Mouse (Mus musculus) CH12.LX (cell line): Measurements from ENCODE around the gene Hist1h4k. TPM values are rescaled to one million over a fixed set of nuclear protein-coding genes. Genes with fewer than 3 reads are reported as not detected.

Source experiments
- DNase-seq: peaks from one replicate; pipeline ENCODE4 v3.0.0-alpha.2; 2013; ENCODE audit errors: extremely low read depth
- H3K27ac ChIP-seq: 2 replicates; pipeline ENCODE4 v1.5.1; 2012; ENCODE audit warnings: low read depth, mild to moderate bottlenecking, control low read depth, moderate library complexity; ENCODE audit not compliant: insufficient read depth
- H3K27me3 ChIP-seq: replicated peaks from 2 replicates; pipeline ENCODE3; 2012; ENCODE audit warnings: inconsistent platforms
- H3K36me3 ChIP-seq, 2 experiments: replicated peaks in 1 of 2; 2 replicates each; pipeline versions ENCODE3 to v1.6.1; 2012; ENCODE audit warnings: inconsistent platforms in 1 of 2, low read length in 1 of 2, mild to moderate bottlenecking in 1 of 2, mixed read lengths in 1 of 2, moderate library complexity in 1 of 2; ENCODE audit not compliant: control insufficient read depth in 1 of 2, insufficient read depth in 1 of 2
- H3K4me1 ChIP-seq, 2 experiments: 2 replicates each; pipeline ENCODE4 v1.6.1; 2012; ENCODE audit warnings: inconsistent platforms in 1 of 2, moderate library complexity in 1 of 2; ENCODE audit not compliant: insufficient read depth in 2 of 2, control insufficient read depth in 1 of 2
- H3K4me2 ChIP-seq: 2 replicates; pipeline ENCODE4 v1.6.1; 2012; ENCODE audit warnings: low read depth, mild to moderate bottlenecking, control low read depth; ENCODE audit not compliant: poor library complexity, insufficient read depth, severe bottlenecking
- H3K4me3 ChIP-seq, 3 experiments: fragments of 150-350 bp in 1 of 3; sonication (generic) in 1 of 3; replicated peaks in 1 of 3; 2 replicates each; pipeline versions ENCODE3 to v1.5.1; 2011 to 2012; ENCODE audit warnings: low read depth in 2 of 3, low read length in 2 of 3, mild to moderate bottlenecking in 2 of 3, moderate library complexity in 2 of 3, control low read depth in 1 of 3, improper control_type of control experiment in 1 of 3, inconsistent platforms in 1 of 3, mixed read lengths in 1 of 3; ENCODE audit not compliant: poor library complexity in 1 of 3
- H3K79me2 ChIP-seq: replicated peaks from 2 replicates; pipeline ENCODE4 v1.6.1; 2012; ENCODE audit warnings: mild to moderate bottlenecking, moderate library complexity; ENCODE audit not compliant: control insufficient read depth, poor library complexity, insufficient read depth, severe bottlenecking; ENCODE audit errors: extremely low read depth
- H3K9ac ChIP-seq: 2 replicates; pipeline ENCODE4 v1.6.1; 2012; ENCODE audit warnings: low read depth, mild to moderate bottlenecking, control low read depth, moderate library complexity; ENCODE audit not compliant: insufficient read depth
- H3K9me3 ChIP-seq: replicated peaks from 2 replicates; pipeline ENCODE3; 2012; ENCODE audit warnings: low read length, inconsistent platforms, mixed read lengths
- CHD1 ChIP-seq: IDR thresholded peaks from 2 replicates; pipeline ENCODE4 v1.6.1; 2012; ENCODE audit warnings: low read depth, low read length, improper control_type of control experiment, inconsistent platforms
- CTCF ChIP-seq, 2 experiments: IDR thresholded peaks in 1 of 2; conservative IDR thresholded peaks in 1 of 2; 2 replicates each; pipeline ENCODE4 v1.5.1; 2011 to 2012; ENCODE audit warnings: low read depth in 2 of 2, low read length in 2 of 2, improper control_type of control experiment in 1 of 2, inconsistent platforms in 1 of 2, mild to moderate bottlenecking in 1 of 2, moderate library complexity in 1 of 2
- E2F4 ChIP-seq: IDR thresholded peaks from 2 replicates; pipeline ENCODE4 v1.6.1; 2011; ENCODE audit warnings: low read depth, low read length, improper control_type of control experiment; ENCODE audit not compliant: insufficient replicate concordance
- ELF1 ChIP-seq: IDR thresholded peaks from 2 replicates; pipeline ENCODE4 v1.6.1; 2014; ENCODE audit warnings: low read depth, mild to moderate bottlenecking, inconsistent platforms, low read length, improper control_type of control experiment
- ETS1 ChIP-seq: conservative IDR thresholded peaks from 2 replicates; pipeline ENCODE4 v1.6.1; 2012; ENCODE audit warnings: low read depth, mild to moderate bottlenecking, inconsistent platforms, low read length, improper control_type of control experiment, moderate library complexity
- IRF4 ChIP-seq: IDR thresholded peaks from 2 replicates; pipeline ENCODE4 v1.6.1; 2014; ENCODE audit warnings: low read depth, mild to moderate bottlenecking, inconsistent platforms, low read length, improper control_type of control experiment
- JUN ChIP-seq: IDR thresholded peaks from 2 replicates; pipeline ENCODE4 v1.6.1; 2011; ENCODE audit warnings: low read depth, mild to moderate bottlenecking, low read length, improper control_type of control experiment, moderate library complexity; ENCODE audit not compliant: insufficient read depth
- JUND ChIP-seq: conservative IDR thresholded peaks from 2 replicates; pipeline ENCODE4 v1.6.1; 2011; ENCODE audit warnings: low read depth, low read length, improper control_type of control experiment
- KAT2A ChIP-seq: IDR thresholded peaks from 2 replicates; pipeline ENCODE4 v1.6.1; 2012; ENCODE audit warnings: low read length, improper control_type of control experiment, inconsistent platforms; ENCODE audit not compliant: insufficient replicate concordance
- MAFK ChIP-seq: IDR thresholded peaks from 2 replicates; pipeline ENCODE4 v1.6.1; 2011; ENCODE audit warnings: low read length, improper control_type of control experiment; ENCODE audit not compliant: insufficient replicate concordance
- MAX ChIP-seq: IDR thresholded peaks from 2 replicates; pipeline ENCODE4 v1.6.1; 2011; ENCODE audit warnings: low read length, improper control_type of control experiment
- MEF2A ChIP-seq: IDR thresholded peaks from 2 replicates; pipeline ENCODE4 v1.6.1; 2014; ENCODE audit warnings: low read depth, mild to moderate bottlenecking, inconsistent platforms, low read length, improper control_type of control experiment, borderline replicate concordance
- MXI1 ChIP-seq: IDR thresholded peaks from 2 replicates; pipeline ENCODE4 v1.6.1; 2011; ENCODE audit warnings: mild to moderate bottlenecking, low read depth, low read length, improper control_type of control experiment
- MYC ChIP-seq: IDR thresholded peaks from 2 replicates; pipeline ENCODE4 v1.6.1; 2011; ENCODE audit warnings: low read depth, mild to moderate bottlenecking, improper control_type of control experiment, low read length
- NRF1 ChIP-seq: IDR thresholded peaks from 2 replicates; pipeline ENCODE4 v1.6.1; 2014; ENCODE audit warnings: low read depth, mild to moderate bottlenecking, inconsistent platforms, low read length, improper control_type of control experiment, moderate library complexity
- PAX5 ChIP-seq: IDR thresholded peaks from 2 replicates; pipeline ENCODE4 v1.6.1; 2012; ENCODE audit warnings: low read length, inconsistent platforms, mixed read lengths
- POLR2A ChIP-seq: IDR thresholded peaks from 2 replicates; pipeline ENCODE4 v1.6.1; 2011; ENCODE audit warnings: low read depth, mild to moderate bottlenecking, improper control_type of control experiment, low read length
- POLR2AphosphoS2 ChIP-seq: IDR thresholded peaks from 2 replicates; pipeline ENCODE4 v1.6.1; 2011; ENCODE audit warnings: low read depth, low read length, improper control_type of control experiment
- SIN3A ChIP-seq: IDR thresholded peaks from 2 replicates; pipeline ENCODE4 v1.6.1; 2012; ENCODE audit warnings: low read length, improper control_type of control experiment, inconsistent platforms
- TCF12 ChIP-seq: IDR thresholded peaks from 2 replicates; pipeline ENCODE4 v1.6.1; 2014; ENCODE audit warnings: low read depth, mild to moderate bottlenecking, inconsistent platforms, low read length, improper control_type of control experiment
- ZNF384 ChIP-seq: IDR thresholded peaks from 2 replicates; pipeline ENCODE4 v1.6.1; 2012; ENCODE audit warnings: low read depth, low read length, improper control_type of control experiment, inconsistent platforms
- dilution Hi-C: fragments of 300-500 bp; cut with MboI; formaldehyde crosslinking; loops from 2 replicates; pipeline ENCODE4 v1.14.3; 2020; ENCODE audit warnings: low sequenced_read_pairs; ENCODE audit not compliant: extremely low pct_unique_long_range_greater_than_20kb, extremely low pct_ligation_motif_present
- in situ Hi-C: fragments of 300-500 bp; cut with MboI; formaldehyde crosslinking; loops from 3 replicates; pipeline ENCODE4 v1.14.3; 2019; ENCODE audit warnings: low sequenced_read_pairs, low pct_ligation_motif_present, low pct_unique_long_range_greater_than_20kb, mixed read lengths
- polyA plus RNA-seq: library from polyadenylated mRNA; unstranded; fragments of >175 nt; gene quantifications from 2 replicates; pipeline ENCODE4 v1.2.1, GENCODE M21; 2012; ENCODE audit warnings: low read depth; ENCODE audit not compliant: insufficient read length
- total RNA-seq, 2 experiments: library from RNA; depleted of rRNA; stranded (reverse); fragments of 300-350 nt in 1 of 2; fragments of >200 nt in 1 of 2; gene quantifications; 2 replicates each; pipeline ENCODE4 v1.2.3; 2012 to 2014

Hist1h4k gene
- total and polyA plus RNA-seq, 3 experiments = 13.2 to 4,319 (median 25.4) TPM

GRCm38 (mm10) chr13:21733466-21733865 is 16.8 kb downstream of the Hist1h4k start:
- no peaks in the 10 kb centered on the region for H3K79me2 ChIP-seq
- H3K9ac ChIP-seq = no peak overlapping the region
- peaks cover 7 to 26% of the 10 kb centered on the region in 2 experiments; a peak in 3 of 4 replicates for H3K4me1 ChIP-seq
- H3K4me3 ChIP-seq = no peak overlapping the region
- peak overlapping the region; percentile 27 for H3K27ac ChIP-seq
- dilution Hi-C loops = no loop called here
- H3K4me2 ChIP-seq = no peak overlapping the region
- H3K36me3 ChIP-seq = no peaks in the 10 kb centered on the region
- peak in 1 of 2 experiments; percentile 44; a peak in 2 of 4 replicates for TF ChIP-seq CTCF (conservative IDR thresholded peaks at IDR 0.05 in 1 of 2, IDR thresholded peaks at IDR 0.05 in 1 of 2; ENCODE audit: low read depth in 2 of 2, low read length in 2 of 2)
- TF ChIP-seq ZNF384 = no peak
- TF ChIP-seq KAT2A = no peak
- no peak for TF ChIP-seq CHD1
- no peak for TF ChIP-seq PAX5
- TF ChIP-seq MAX = no peak
- in situ Hi-C loops = loop anchor here (25.0 kb wide), 1 partner anchor 1829 kb away; the partner anchor contains the start of genes Hist1h1d, Hist1h2ad, Hist1h2ae and Hist1h2bf
- H3K9me3 ChIP-seq = no peaks in the 10 kb centered on the region
- no peaks in the 10 kb centered on the region for H3K27me3 ChIP-seq
- peak; percentile 61 for DNase-seq

GRCm38 (mm10) chr13:21729544-21729943 is 20.8 kb downstream of the Hist1h4k start:
- peaks cover 7 to 18% of the 10 kb centered on the region in 2 experiments; a peak in 3 of 4 replicates for H3K4me1 ChIP-seq
- H3K9ac ChIP-seq = no peak overlapping the region
- no peak overlapping the region for H3K27ac ChIP-seq
- no peak for TF ChIP-seq MAFK
- TF ChIP-seq POLR2A = no peak
- TF ChIP-seq POLR2AphosphoS2 = no peak
- TF ChIP-seq JUND = no peak
- TF ChIP-seq MEF2A = no peak
- no peak for TF ChIP-seq SIN3A
- no peak for TF ChIP-seq TCF12
- no peak for TF ChIP-seq NRF1
- TF ChIP-seq MYC = no peak
- TF ChIP-seq ELF1 = no peak
- TF ChIP-seq MXI1 = no peak
- TF ChIP-seq JUN = no peak
- no peak for TF ChIP-seq IRF4
- no peak for TF ChIP-seq ETS1
- TF ChIP-seq E2F4 = no peak
- no peaks in the 10 kb centered on the region for H3K79me2 ChIP-seq
- no peaks in the 10 kb centered on the region for H3K27me3 ChIP-seq
- no peaks in the 10 kb centered on the region for H3K9me3 ChIP-seq
- H3K36me3 ChIP-seq = no peaks in the 10 kb centered on the region
- H3K4me2 ChIP-seq = no peak overlapping the region
- DNase-seq = no peak
- no peak overlapping the region for H3K4me3 ChIP-seq
- in situ Hi-C loops (loop anchor here (25.0 kb wide), 1 partner anchor 1833 kb away; the partner anchor contains the start of genes Hist1h1d, Hist1h2ad, Hist1h2ae and Hist1h2bf), dilution Hi-C loops (no loop called here)
